Mouse (Mus musculus) bone marrow, adult 2 months (tissue): Measurements from ENCODE around the gene Nell2. TPM values are rescaled to one million over a fixed set of nuclear protein-coding genes. Genes with fewer than 3 reads are reported as not detected.

Source experiments
- H3K27ac ChIP-seq: fragments of 200-500 bp; 2 replicates; pipeline ENCODE4 v1.5.1; 2012; ENCODE audit warnings: low read depth, mild to moderate bottlenecking, control low read depth, inconsistent platforms, low read length; ENCODE audit not compliant: control insufficient read depth, poor library complexity, insufficient read depth
- H3K4me1 ChIP-seq: fragments of 200-500 bp; 2 replicates; pipeline ENCODE4 v1.6.1; 2011; ENCODE audit warnings: low read length; ENCODE audit not compliant: control insufficient read depth, insufficient read depth
- H3K4me3 ChIP-seq: fragments of 200-500 bp; replicated peaks from 2 replicates; pipeline ENCODE3; 2011; ENCODE audit warnings: mild to moderate bottlenecking, low read depth, low read length, control low read depth; ENCODE audit not compliant: control insufficient read depth
- CTCF ChIP-seq: fragments of 200-500 bp; IDR thresholded peaks from 2 replicates; pipeline ENCODE4 v1.5.1; 2011; ENCODE audit warnings: low read length, control low read depth; ENCODE audit not compliant: control insufficient read depth, insufficient read depth
- POLR2A ChIP-seq: fragments of 200-500 bp; IDR thresholded peaks from 2 replicates; pipeline ENCODE4 v1.6.1; 2011; ENCODE audit warnings: low read depth, mild to moderate bottlenecking, control low read depth, low read length, borderline replicate concordance; ENCODE audit not compliant: control insufficient read depth
- WGBS: fragments of 180-500 bp; shearing (Covaris S2); methylation state at CpG from one replicate; pipeline ENCODE4 v1.1.7; 2018; 5-methylcytosine and 5-hydroxymethylcytosine counted together
- polyA plus RNA-seq: library from polyadenylated mRNA; stranded (reverse); fragments of >200 nt; gene quantifications from 2 replicates; pipeline ENCODE4 v1.2.4, GENCODE M21; 2011; ENCODE audit warnings: low replicate concordance; ENCODE audit not compliant: missing spikeins, insufficient read depth, insufficient read length

Nell2 gene
- not detected in 2 replicates for polyA plus RNA-seq

DNA sequence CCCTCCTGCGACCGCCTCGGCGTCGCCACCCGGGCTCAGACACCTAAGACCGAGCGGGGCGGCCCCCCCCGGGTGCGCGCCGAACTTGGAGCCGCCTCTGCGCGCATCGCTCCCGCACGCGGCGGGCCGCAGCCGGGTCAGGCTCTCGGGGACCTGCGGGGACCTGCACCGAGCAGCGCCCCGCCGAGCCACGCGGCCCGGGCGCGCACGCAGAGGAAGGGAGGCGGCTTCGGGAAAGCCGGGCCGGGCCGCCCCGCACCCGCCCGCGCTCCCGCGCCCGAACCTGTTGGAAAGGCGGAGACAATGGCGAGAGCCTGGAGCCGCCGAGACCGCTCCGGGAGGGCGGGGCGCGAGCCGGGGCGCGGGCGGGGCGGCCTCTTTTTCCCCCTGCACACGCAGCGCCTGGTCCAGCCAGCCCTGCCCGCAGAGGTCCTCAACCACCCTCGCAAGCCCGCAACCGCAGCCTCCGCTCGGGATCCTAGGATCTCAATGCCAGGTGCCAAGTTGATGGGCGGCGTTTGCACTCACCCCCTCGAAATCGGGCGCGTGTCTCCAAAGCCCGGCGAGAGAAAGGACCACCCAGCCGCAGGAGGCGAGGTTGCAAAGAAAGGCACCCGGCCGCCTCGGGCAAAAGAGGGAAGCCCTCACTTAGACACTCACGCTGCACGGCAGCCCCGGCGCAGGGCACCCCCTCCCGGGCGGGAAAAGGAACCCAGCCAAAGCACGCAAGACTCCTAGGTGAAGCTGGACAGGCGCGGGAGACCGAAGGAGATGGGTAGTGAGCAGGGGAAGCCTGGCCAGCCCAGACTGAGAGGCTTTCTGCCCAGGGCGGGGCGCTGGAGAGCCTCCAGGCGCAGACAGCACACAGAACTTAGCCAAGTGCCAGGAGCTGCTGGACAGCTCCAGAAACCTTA, at the start of gene Nell2:
Gene Nell2 (minus strand): TSS at position 612 of the 914 bp plus-strand sequence.
- Histone ChIP-seq H3K4me3 (no peak within 1 kb of the TSS), H3K27ac (no peak within 1 kb of the TSS; the same call in 1 of the 2 replicates), H3K4me1 (no peaks in the 10 kb centered on the region)
- TF ChIP-seq CTCF (no peak), POLR2A (no peak)
- WGBS = 2% methylated on average over 92 of the region's 95 CpGs

DNA sequence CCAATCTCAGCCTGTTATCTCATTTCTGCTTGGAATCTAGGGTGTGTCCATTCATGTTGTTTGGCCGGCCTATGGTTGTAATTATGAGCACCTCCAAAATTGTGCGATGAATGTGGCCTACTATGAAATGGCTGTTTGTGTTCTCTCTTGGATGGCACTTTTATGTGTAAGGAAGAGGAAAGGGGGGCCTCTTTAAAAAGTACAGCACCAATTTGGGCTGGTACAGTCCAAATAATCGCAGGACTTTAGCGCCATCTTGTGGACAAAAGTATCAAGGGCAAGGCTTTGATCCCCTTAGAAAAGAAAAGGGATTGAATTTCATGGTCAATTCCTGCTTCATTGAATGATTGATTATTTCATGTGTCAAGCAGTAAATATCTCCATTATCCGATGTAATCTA, 46.3 kb upstream of the Nell2 start:
- WGBS = 19% methylated on average over 5 of the region's 5 CpGs
- TF ChIP-seq CTCF = no peak
- Histone ChIP-seq H3K4me1 (no peaks in the 10 kb centered on the region), H3K4me3 (no peak overlapping the region), H3K27ac (no peak overlapping the region)

DNA sequence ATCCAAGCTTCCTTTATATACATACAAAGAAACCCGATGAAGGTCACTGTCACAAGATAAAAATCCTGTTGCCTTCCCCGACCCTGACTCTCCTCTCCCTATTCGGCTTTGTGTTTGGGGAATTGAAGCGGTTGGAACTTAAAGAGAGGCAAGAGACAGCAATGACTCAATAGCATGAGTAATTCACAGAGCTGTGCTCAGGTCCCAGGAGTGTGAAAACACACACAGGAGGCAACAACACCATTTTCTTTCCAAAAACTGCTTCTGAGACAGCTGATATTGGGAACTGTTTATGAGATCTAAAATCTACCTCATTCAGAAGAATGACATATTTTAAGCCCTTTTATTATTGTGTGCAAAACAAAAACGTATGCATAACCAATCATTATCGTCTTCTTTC, 41.2 kb upstream of the Nell2 start:
- WGBS = 75% methylated on average over 6 of the region's 6 CpGs
- no peak overlapping the region for H3K4me3 ChIP-seq
- TF ChIP-seq POLR2A (no peak), CTCF (no peak)
- no peaks in the 10 kb centered on the region for H3K4me1 ChIP-seq
- H3K27ac ChIP-seq = no peak overlapping the region

DNA sequence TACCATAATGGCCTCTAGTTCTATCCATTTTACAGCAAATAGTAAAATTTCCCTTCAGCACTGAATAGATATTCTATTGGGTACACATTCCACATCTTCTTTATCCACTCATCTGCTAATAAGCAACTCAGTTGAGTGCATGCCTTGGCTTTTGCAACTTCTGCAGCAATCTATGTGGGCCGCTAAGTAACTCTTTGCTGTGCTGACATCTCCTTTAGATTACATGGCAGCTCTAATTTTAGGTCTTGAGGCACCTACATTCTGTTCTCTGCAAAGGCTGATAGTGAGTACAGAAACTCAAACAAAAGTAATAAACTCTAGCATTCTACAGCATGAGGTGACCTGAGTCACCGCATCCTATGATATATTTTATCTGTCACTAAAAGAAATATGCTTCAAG, 36.8 kb upstream of the Nell2 start:
- 89% methylated on average over 2 of the region's 2 CpGs for WGBS
- Histone ChIP-seq H3K4me3 (no peak overlapping the region), H3K27ac (no peak overlapping the region), H3K4me1 (no peaks in the 10 kb centered on the region)
- TF ChIP-seq CTCF = no peak
- no peak for TF ChIP-seq POLR2A

DNA sequence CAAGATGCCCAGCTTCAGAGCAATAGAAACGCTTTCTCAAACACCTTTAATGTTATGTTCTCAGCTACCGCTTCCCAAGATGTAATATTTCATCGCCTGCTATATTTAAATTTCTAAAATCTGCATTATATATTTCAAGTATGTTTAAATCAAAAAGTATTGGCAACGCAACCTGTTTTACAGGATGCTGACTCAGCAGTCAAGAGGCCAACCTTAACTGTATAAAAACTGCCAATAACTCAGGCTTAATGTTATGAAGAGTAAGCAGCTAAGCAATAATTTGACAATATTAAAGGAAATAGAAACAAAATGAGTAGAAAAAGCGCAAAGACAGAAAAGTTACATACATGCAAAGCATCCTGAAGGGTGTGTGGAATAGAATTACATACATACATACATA, 32.9 kb upstream of the Nell2 start:
- Histone ChIP-seq H3K27ac (no peak overlapping the region), H3K4me1 (no peaks in the 10 kb centered on the region), H3K4me3 (no peak overlapping the region)
- WGBS = 87% methylated on average over 5 of the region's 5 CpGs
- TF ChIP-seq POLR2A (no peak), CTCF (no peak)

DNA sequence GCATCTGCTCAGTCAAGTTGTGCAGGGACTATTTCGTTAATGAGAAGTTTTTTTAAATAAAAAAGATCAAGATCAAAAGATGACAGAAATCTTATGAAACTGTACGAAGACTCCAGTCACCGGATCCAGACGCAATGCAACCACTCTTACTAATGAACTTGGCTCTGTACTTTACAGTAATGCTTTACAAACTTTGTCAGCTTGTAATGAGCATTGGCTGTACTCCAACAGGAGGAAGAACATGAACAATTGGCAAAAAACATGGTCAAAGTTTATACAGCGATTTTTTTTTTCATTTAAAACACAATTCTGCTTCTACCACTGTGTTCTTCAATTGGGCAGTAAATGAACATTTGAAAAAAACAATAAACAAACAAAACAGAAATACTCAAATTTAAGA, 21.7 kb upstream of the Nell2 start:
- no peak overlapping the region for H3K4me3 ChIP-seq
- WGBS = 77% methylated on average over 5 of the region's 5 CpGs
- H3K4me1 ChIP-seq = no peaks in the 10 kb centered on the region
- TF ChIP-seq CTCF (no peak), POLR2A (no peak)
- H3K27ac ChIP-seq = no peak overlapping the region

DNA sequence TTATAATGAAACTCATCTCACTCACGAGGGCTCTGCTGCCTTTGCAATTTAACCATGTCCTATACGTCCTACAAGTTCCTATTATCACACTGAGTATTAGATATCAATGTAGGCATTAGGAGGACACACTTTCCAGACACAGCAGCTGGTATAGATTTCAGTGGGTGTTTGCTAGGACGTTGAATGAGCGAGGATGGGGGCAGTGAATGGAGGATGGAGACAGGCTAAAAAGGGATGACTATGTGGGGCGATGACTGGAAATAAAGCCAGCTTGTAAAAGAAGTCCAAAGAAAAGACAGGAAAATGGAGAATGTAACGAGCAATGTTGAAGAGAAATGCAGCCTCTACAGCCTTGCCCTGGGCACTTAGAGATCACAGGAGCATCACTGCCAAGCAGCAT, 14.3 kb upstream of the Nell2 start:
- Histone ChIP-seq H3K27ac (no peak overlapping the region), H3K4me3 (no peak overlapping the region), H3K4me1 (no peaks in the 10 kb centered on the region)
- 68% methylated on average over 6 of the region's 6 CpGs for WGBS
- TF ChIP-seq CTCF = no peak
- no peak for TF ChIP-seq POLR2A

DNA sequence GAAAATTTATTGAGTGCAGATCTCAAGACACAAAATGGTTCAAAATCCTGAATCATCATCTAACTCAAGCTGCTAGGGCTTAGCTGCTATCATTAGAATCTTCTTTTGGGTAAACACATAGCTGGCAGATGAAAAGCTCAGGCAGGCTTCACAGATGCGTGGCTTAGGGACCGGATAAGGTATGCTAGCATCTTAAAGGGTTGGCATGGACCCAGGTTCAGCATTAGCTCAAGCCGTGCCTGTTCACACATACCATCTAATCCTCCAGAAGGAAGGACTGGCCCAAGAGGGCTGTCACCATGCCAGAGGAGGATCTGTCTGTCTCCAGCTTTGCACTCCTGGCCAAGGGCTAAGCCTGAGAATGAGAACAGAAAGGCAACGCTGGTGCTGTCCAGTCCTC, 8.4 kb upstream of the Nell2 start:
- H3K4me1 ChIP-seq = no peaks in the 10 kb centered on the region
- WGBS = 79% methylated on average over 4 of the region's 4 CpGs
- no peak overlapping the region for H3K4me3 ChIP-seq
- TF ChIP-seq CTCF = no peak
- H3K27ac ChIP-seq = no peak overlapping the region

DNA sequence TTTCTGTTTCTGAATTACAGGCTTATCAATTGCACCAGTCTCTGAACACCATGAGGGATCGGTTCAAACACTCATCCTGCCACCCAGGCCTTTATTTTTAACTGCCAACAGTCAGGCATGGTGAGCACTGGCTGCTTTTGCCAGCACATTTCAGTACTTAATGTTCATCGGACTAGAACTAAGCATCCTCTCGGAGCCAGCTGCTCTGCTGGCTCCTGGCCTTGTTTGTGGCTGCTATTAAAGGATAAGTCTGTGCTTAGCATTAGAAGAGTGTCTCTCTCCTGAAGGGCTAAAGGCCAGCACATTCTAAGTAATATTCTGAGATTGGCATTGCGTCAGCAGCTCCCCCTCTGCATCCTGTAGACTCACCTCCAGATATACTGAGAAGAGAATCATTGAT, 7.9 kb upstream of the Nell2 start:
- H3K4me1 ChIP-seq = no peaks in the 10 kb centered on the region
- 72% methylated on average over 4 of the region's 4 CpGs for WGBS
- no peak for TF ChIP-seq CTCF
- no peak for TF ChIP-seq POLR2A
- H3K27ac ChIP-seq = no peak overlapping the region
- no peak overlapping the region for H3K4me3 ChIP-seq
